Mouse (Mus musculus) heart, adult 2 months (tissue): Measurements from ENCODE around the gene Gpr4.

Experiments used
- CTCF ChIP-seq: fragments of 200-600 bp; IDR thresholded peaks from 2 replicates; pipeline ENCODE4 v1.8.1; 2022; ENCODE audit warnings: antibody characterized with exemption, mild to moderate bottlenecking, moderate library complexity
- EP300 ChIP-seq: fragments of 200-500 bp; IDR thresholded peaks from 2 replicates; pipeline ENCODE4 v1.6.1; 2011; ENCODE audit warnings: low read depth, low read length, control low read depth; ENCODE audit not compliant: insufficient read depth
- POLR2A ChIP-seq: fragments of 200-500 bp; IDR thresholded peaks from 2 replicates; pipeline ENCODE4 v1.6.1; 2011; ENCODE audit warnings: mild to moderate bottlenecking, low read depth, low read length, control low read depth; ENCODE audit not compliant: insufficient read depth

DNA sequence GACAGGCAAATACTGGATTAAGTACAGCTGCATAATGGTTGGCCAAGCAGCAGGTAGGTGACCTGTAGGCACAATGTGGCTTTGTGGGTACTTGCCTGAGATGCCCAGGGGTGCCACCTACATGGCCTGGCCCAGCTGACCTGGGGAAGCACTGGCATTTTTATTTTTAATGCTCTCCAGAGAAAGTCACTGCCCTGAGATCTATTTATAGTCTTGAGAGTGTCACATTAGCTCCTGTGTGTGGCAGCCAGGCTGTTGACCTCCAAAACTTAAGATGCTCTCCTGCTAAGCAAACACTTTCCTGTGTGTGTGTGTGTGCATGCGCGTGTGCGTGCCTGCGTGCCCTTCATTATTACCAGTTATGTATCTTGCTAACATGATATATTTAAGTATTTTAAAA, 26.0 kb downstream of the Gpr4 start:
- TF ChIP-seq POLR2A: 0 out of 2 replicates have a peak, but pooled peaks have one; percentile 31
- no peak for TF ChIP-seq CTCF
- peak; percentile 56; the same call in 1 of the 2 replicates for TF ChIP-seq EP300
